Mouse (Mus musculus): ENCODE results near the gene Pdcd1. TPM values are rescaled to one million over a fixed set of nuclear protein-coding genes. Genes with fewer than 3 reads are reported as not detected.
"Not testable (repeated sequence)": the region's sequence is repeated elsewhere in the genome, so short reads cannot be mapped to it uniquely, and the experiment has no call there.

The Pdcd1 gene
- not detected in 2 replicates for total RNA-seq (2017)

- no peak for ATAC-seq (replicated peaks in 1 of 2; ENCODE audit: insufficient read depth in 1 of 2, low FRiP score in 2 of 2, low TSS enrichment in 1 of 2, low read depth in 1 of 2, poor library complexity in 2 of 2, severe bottlenecking in 2 of 2)
Observed at GRCm38 (mm10) chr1:94052373-94052772, at the start of gene Pdcd1. Gene Pdcd1, minus strand, starts transcription at chr1:94052553.

GRCm38 (mm10) chr1:94091788-94092187 lies 39.4 kb upstream of the Pdcd1 start:
- ATAC-seq (replicated peaks in 1 of 2; ENCODE audit: insufficient read depth in 1 of 2, low FRiP score in 2 of 2, low TSS enrichment in 1 of 2, low read depth in 1 of 2, poor library complexity in 2 of 2, severe bottlenecking in 2 of 2), result peak; percentile 51 to 59; a peak in 3 of 4 replicates

- ATAC-seq (replicated peaks in 1 of 2; ENCODE audit: insufficient read depth in 1 of 2, low FRiP score in 2 of 2, low TSS enrichment in 1 of 2, low read depth in 1 of 2, poor library complexity in 2 of 2, severe bottlenecking in 2 of 2), result no peak
Observed at GRCm38 (mm10) chr1:94086311-94086898, 34.1 kb upstream of the Pdcd1 start.

GRCm38 (mm10) chr1:94085324-94086105 lies 33.2 kb upstream of the Pdcd1 start:
- no peak for ATAC-seq (replicated peaks in 1 of 2; ENCODE audit: insufficient read depth in 1 of 2, low FRiP score in 2 of 2, low TSS enrichment in 1 of 2, low read depth in 1 of 2, poor library complexity in 2 of 2, severe bottlenecking in 2 of 2)

- no peak for ATAC-seq (replicated peaks in 1 of 2; ENCODE audit: insufficient read depth in 1 of 2, low FRiP score in 2 of 2, low TSS enrichment in 1 of 2, low read depth in 1 of 2, poor library complexity in 2 of 2, severe bottlenecking in 2 of 2)
Observed at GRCm38 (mm10) chr1:94081761-94082160, 29.4 kb upstream of the Pdcd1 start.

- ATAC-seq (replicated peaks in 1 of 2; ENCODE audit: insufficient read depth in 1 of 2, low FRiP score in 2 of 2, low TSS enrichment in 1 of 2, low read depth in 1 of 2, poor library complexity in 2 of 2, severe bottlenecking in 2 of 2), result no peak
Observed at GRCm38 (mm10) chr1:94081191-94081590, 28.8 kb upstream of the Pdcd1 start.

- ATAC-seq (replicated peaks in 1 of 2; ENCODE audit: insufficient read depth in 1 of 2, low FRiP score in 2 of 2, low TSS enrichment in 1 of 2, low read depth in 1 of 2, poor library complexity in 2 of 2, severe bottlenecking in 2 of 2), result no peak
Observed at GRCm38 (mm10) chr1:94080718-94081117, 28.4 kb upstream of the Pdcd1 start.

GRCm38 (mm10) chr1:94078835-94079440 lies 26.6 kb upstream of the Pdcd1 start:
- peak; percentile 79 to 80 for ATAC-seq (replicated peaks in 1 of 2; ENCODE audit: insufficient read depth in 1 of 2, low FRiP score in 2 of 2, low TSS enrichment in 1 of 2, low read depth in 1 of 2, poor library complexity in 2 of 2, severe bottlenecking in 2 of 2)

- ATAC-seq (replicated peaks in 1 of 2; ENCODE audit: insufficient read depth in 1 of 2, low FRiP score in 2 of 2, low TSS enrichment in 1 of 2, low read depth in 1 of 2, poor library complexity in 2 of 2, severe bottlenecking in 2 of 2), result peak; percentile 74 to 82
Observed at GRCm38 (mm10) chr1:94078314-94078713, 26.0 kb upstream of the Pdcd1 start.

GRCm38 (mm10) chr1:94076702-94077101 lies 24.3 kb upstream of the Pdcd1 start:
- no peak for ATAC-seq (replicated peaks in 1 of 2; ENCODE audit: insufficient read depth in 1 of 2, low FRiP score in 2 of 2, low TSS enrichment in 1 of 2, low read depth in 1 of 2, poor library complexity in 2 of 2, severe bottlenecking in 2 of 2)

- ATAC-seq (replicated peaks in 1 of 2; ENCODE audit: insufficient read depth in 1 of 2, low FRiP score in 2 of 2, low TSS enrichment in 1 of 2, low read depth in 1 of 2, poor library complexity in 2 of 2, severe bottlenecking in 2 of 2), result peak; percentile 10 to 37; a peak in 3 of 4 replicates
Observed at GRCm38 (mm10) chr1:94074756-94075155, 22.4 kb upstream of the Pdcd1 start.

GRCm38 (mm10) chr1:94058281-94058680 lies 5.9 kb upstream of the Pdcd1 start:
- not testable (repeated sequence) for ATAC-seq (replicated peaks in 1 of 2; ENCODE audit: insufficient read depth in 1 of 2, low FRiP score in 2 of 2, low TSS enrichment in 1 of 2, low read depth in 1 of 2, poor library complexity in 2 of 2, severe bottlenecking in 2 of 2)

GRCm38 (mm10) chr1:94057401-94057800 lies 5.0 kb upstream of the Pdcd1 start:
- ATAC-seq (replicated peaks in 1 of 2; ENCODE audit: insufficient read depth in 1 of 2, low FRiP score in 2 of 2, low TSS enrichment in 1 of 2, low read depth in 1 of 2, poor library complexity in 2 of 2, severe bottlenecking in 2 of 2), result no peak

- ATAC-seq (replicated peaks in 1 of 2; ENCODE audit: insufficient read depth in 1 of 2, low FRiP score in 2 of 2, low TSS enrichment in 1 of 2, low read depth in 1 of 2, poor library complexity in 2 of 2, severe bottlenecking in 2 of 2), result peak; percentile 33 to 46; a peak in 2 of 4 replicates
Observed at GRCm38 (mm10) chr1:94055966-94056365, 3.6 kb upstream of the Pdcd1 start.

GRCm38 (mm10) chr1:94054481-94054880 lies 2.1 kb upstream of the Pdcd1 start:
- no peak for ATAC-seq (replicated peaks in 1 of 2; ENCODE audit: insufficient read depth in 1 of 2, low FRiP score in 2 of 2, low TSS enrichment in 1 of 2, low read depth in 1 of 2, poor library complexity in 2 of 2, severe bottlenecking in 2 of 2)

GRCm38 (mm10) chr1:94053530-94054216 lies 1.3 kb upstream of the Pdcd1 start:
- peak; percentile 52 to 64 for ATAC-seq (replicated peaks in 1 of 2; ENCODE audit: insufficient read depth in 1 of 2, low FRiP score in 2 of 2, low TSS enrichment in 1 of 2, low read depth in 1 of 2, poor library complexity in 2 of 2, severe bottlenecking in 2 of 2)

GRCm38 (mm10) chr1:94051104-94051503 lies 1.2 kb downstream of the Pdcd1 start:
- ATAC-seq (replicated peaks in 1 of 2; ENCODE audit: insufficient read depth in 1 of 2, low FRiP score in 2 of 2, low TSS enrichment in 1 of 2, low read depth in 1 of 2, poor library complexity in 2 of 2, severe bottlenecking in 2 of 2), result no peak

- ATAC-seq (replicated peaks in 1 of 2; ENCODE audit: insufficient read depth in 1 of 2, low FRiP score in 2 of 2, low TSS enrichment in 1 of 2, low read depth in 1 of 2, poor library complexity in 2 of 2, severe bottlenecking in 2 of 2), result no peak
Observed at GRCm38 (mm10) chr1:94046544-94046943, 5.8 kb downstream of the Pdcd1 start.
